Mouse (Mus musculus): ENCODE data around the gene Xlr3b. TPM values are rescaled to one million over a fixed set of nuclear protein-coding genes. Genes with fewer than 3 reads are reported as not detected.
"Not testable (repeated sequence)": the region's sequence is repeated elsewhere in the genome, so short reads cannot be mapped to it uniquely, and the experiment has no call there.

Xlr3b gene
- 18.8 and 20.3 TPM in 2 replicates for polyA plus RNA-seq (2016; fragmentation: Nextera tagmentation; extraction: Ambion mirVana)

- H3K27ac ChIP-seq; ATAC-seq (ENCODE audit: low FRiP score): not testable (repeated sequence)
- WGBS = 72% methylated on average over 11 of the region's 12 CpGs
These were observed at the start of gene Xlr3b for GRCm38 (mm10) chrX:73191934-73192333. Xlr3b (plus strand) TSS chrX:73192207.

DNA sequence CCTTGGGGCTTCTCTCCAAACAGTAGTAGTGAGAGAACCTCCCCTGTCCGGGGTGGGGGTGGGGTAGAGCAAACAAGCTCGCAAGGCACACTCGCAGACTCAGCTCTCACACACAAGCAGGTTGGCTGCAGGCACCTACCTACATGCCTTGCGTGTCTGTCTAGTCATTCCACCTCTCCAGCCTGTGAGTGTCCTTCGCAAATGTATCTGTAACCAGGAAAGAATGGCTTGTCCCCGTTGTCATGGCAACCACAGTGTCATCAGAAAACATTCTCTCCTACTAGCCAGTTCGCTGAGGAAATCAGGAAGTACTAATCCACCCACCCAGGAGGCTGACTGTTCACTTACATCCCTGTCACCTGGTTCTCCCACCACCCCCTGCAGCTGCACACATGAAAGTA, 48.8 kb upstream of the Xlr3b start:
- not testable (repeated sequence) for H3K27ac ChIP-seq; H3K4me1 ChIP-seq; H3K9ac ChIP-seq; H3K36me3 ChIP-seq; H3K4me3 ChIP-seq; H3K9me3 ChIP-seq (replicated peaks); H3K4me2 ChIP-seq (replicated peaks); H3K27me3 ChIP-seq
- ATAC-seq (ENCODE audit: low FRiP score) = peak; percentile 40; the same call in 1 of the 2 replicates
- no CpG with 5 or more reads among the region's 7 CpGs for WGBS

More at GRCm38 (mm10) chrX:73191934-73192333, at the start of gene Xlr3b:
- H3K9me3 ChIP-seq (replicated peaks); H3K27me3 ChIP-seq; H3K4me2 ChIP-seq (replicated peaks); H3K4me1 ChIP-seq; H3K36me3 ChIP-seq; H3K4me3 ChIP-seq; H3K9ac ChIP-seq: not testable (repeated sequence)

DNA sequence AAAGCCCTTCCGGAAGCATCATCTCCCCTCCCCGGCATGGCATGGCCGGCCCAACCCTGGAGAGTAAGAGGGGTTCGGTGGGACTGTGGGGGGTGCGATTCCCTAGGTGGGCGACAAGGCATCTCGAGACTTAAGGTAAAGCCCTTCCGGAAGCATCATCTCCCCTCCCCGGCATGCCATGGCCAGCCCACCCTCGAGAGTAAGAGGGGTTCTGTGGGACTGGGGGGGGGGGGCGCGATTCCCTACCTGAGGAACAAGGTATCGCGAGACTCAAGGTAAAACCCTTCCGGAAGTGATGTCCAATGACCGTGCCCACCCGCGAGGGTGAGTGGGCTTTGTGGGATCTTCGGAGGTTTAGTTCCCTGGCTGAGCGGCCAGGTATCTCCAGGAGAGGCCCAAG, 43.5 kb upstream of the Xlr3b start, which contains the start of gene Xlr5b:
TSS of gene Xlr5b (plus strand) at position 301 of the 400 bp plus-strand sequence.
- H3K36me3 ChIP-seq; H3K4me2 ChIP-seq (replicated peaks); H3K27ac ChIP-seq; ATAC-seq (ENCODE audit: low FRiP score); H3K4me3 ChIP-seq; H3K4me1 ChIP-seq; H3K27me3 ChIP-seq; H3K9ac ChIP-seq; H3K9me3 ChIP-seq (replicated peaks): not testable (repeated sequence)
- WGBS = no CpG with 5 or more reads among the region's 20 CpGs

DNA sequence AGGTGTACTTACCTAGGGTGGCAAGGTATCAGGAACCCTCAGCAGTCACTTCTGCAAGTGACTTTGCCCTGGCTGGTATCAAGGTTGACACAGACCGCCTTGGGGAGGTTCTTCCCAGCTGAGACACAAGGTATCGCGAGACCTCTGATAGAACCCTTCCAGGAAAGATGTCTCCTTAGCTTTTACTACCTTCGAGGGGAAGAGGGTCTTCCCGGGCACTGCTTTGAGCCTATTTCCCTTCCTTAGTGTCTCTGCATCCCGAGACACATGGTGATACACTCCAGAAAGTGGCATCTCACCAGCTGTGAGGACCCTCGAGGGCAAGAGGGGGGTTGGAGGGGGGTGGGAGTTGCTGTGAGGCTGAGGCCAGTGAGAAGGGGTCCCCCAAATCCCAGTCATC, 42.7 kb upstream of the Xlr3b start, which contains the start of gene DXBay18:
TSS of gene DXBay18 (minus strand) at position 101 of the 400 bp plus-strand sequence.
- H3K4me1 ChIP-seq; H3K27ac ChIP-seq; H3K9me3 ChIP-seq (replicated peaks); H3K36me3 ChIP-seq; H3K9ac ChIP-seq; H3K27me3 ChIP-seq; H3K4me2 ChIP-seq (replicated peaks); H3K4me3 ChIP-seq; ATAC-seq (ENCODE audit: low FRiP score): not testable (repeated sequence)
- WGBS = no CpG with 5 or more reads among the region's 7 CpGs

GRCm38 (mm10) chrX:73176889-73177288, 15.1 kb upstream of the Xlr3b start, which contains the start of gene Spin2d:
Spin2d (minus strand) TSS chrX:73176989.
- not testable (repeated sequence) for H3K27me3 ChIP-seq; H3K9ac ChIP-seq; H3K4me1 ChIP-seq; H3K9me3 ChIP-seq (replicated peaks); H3K4me3 ChIP-seq; ATAC-seq (ENCODE audit: low FRiP score); H3K4me2 ChIP-seq (replicated peaks); H3K27ac ChIP-seq; H3K36me3 ChIP-seq
- 81% methylated on average over 8 of the region's 15 CpGs for WGBS

GRCm38 (mm10) chrX:73213819-73214564, 22.0 kb downstream of the Xlr3b start, which contains the start of gene Xlr4b:
Xlr4b (plus strand) TSS chrX:73214333.
- not testable (repeated sequence) for H3K27me3 ChIP-seq; H3K4me1 ChIP-seq; H3K36me3 ChIP-seq; H3K4me2 ChIP-seq (replicated peaks); H3K4me3 ChIP-seq; ATAC-seq (ENCODE audit: low FRiP score); H3K9ac ChIP-seq; H3K27ac ChIP-seq; H3K9me3 ChIP-seq (replicated peaks)
- WGBS = 79% methylated on average over 19 of the region's 19 CpGs

DNA sequence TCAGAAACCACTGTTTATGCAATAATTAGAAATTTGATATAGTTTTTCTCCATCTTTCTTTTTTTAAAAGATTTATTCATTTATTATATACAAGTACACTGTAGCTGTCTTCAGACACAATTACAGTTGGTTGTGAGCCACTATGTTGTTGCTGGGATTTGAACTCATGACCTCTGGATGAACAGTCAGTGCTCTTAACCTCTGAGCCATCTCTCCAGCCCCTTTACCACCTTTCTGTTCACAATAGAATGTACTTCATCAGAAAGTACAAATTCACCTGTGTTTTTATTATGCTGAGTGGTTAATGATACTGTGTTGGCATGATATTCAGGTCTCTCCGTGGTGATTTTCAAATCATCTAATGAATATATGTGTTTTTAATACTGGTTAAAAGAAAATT, 33.4 kb downstream of the Xlr3b start:
- H3K9ac ChIP-seq = no peak overlapping the region
- 53% methylated on average over 1 of the region's 1 CpGs for WGBS
- peaks cover 11% of the 10 kb centered on the region; the same call in 1 of the 2 replicates for H3K27me3 ChIP-seq
- no peak overlapping the region for H3K4me2 ChIP-seq (replicated peaks)
- ATAC-seq (ENCODE audit: low FRiP score) = no peak
- H3K4me1 ChIP-seq = no peaks in the 10 kb centered on the region
- H3K27ac ChIP-seq = no peak overlapping the region
- no peak overlapping the region for H3K4me3 ChIP-seq
- H3K36me3 ChIP-seq = no peaks in the 10 kb centered on the region
- H3K9me3 ChIP-seq (replicated peaks) = no peaks in the 10 kb centered on the region

DNA sequence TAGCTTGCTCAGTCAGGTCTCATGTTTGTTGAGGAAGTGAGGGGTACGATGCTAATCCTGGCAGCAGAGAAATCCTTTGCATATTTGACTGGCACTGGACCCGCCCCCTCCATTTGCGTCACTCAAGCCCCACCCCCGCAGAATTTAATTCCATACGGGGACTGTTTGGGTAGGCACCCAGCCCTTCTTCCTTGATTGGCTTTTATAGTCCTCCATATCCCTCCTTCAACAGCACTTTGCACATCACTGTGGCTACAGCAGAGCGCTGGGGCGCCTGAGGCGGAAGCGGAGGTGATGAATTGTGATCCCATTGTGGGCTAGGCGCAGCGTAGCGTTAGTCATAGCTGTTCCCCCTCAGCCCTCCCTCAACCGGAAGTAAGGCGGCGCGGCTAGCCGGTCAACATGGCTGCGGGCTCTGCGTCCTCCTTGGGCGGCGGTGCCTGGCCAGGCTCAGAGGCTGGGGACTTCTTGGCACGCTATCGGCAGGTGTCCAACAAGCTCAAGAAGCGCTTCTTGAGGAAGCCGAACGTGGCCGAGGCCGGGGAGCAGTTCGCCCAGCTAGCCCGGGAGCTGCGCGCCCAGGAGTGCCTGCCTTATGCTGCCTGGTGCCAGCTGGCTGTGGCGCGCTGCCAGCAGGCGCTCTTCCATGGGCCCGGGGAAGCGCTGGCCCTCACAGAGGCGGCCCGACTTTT, 36.1 kb downstream of the Xlr3b start, which contains the start of gene F8a:
TSS of gene F8a (plus strand) at position 378 of the 692 bp plus-strand sequence.
- no peaks in the 10 kb centered on the region for H3K36me3 ChIP-seq
- H3K4me3 ChIP-seq = peak within 1 kb of the TSS; percentile 62
- peaks cover 11% of the 10 kb centered on the region; the same call in 1 of the 2 replicates for H3K27me3 ChIP-seq
- H3K9ac ChIP-seq = peak within 1 kb of the TSS; percentile 72
- 21% methylated on average over 39 of the region's 39 CpGs for WGBS
- no peaks in the 10 kb centered on the region for H3K4me1 ChIP-seq
- no peaks in the 10 kb centered on the region for H3K9me3 ChIP-seq (replicated peaks)
- H3K27ac ChIP-seq = peak within 1 kb of the TSS; percentile 92
- peak within 1 kb of the TSS; percentile 71 for H3K4me2 ChIP-seq (replicated peaks)
- peak; percentile 97 for ATAC-seq (ENCODE audit: low FRiP score)

- H3K27ac ChIP-seq = peak overlapping the region; percentile 92
- peak overlapping the region; percentile 62 for H3K4me3 ChIP-seq
- H3K4me1 ChIP-seq = no peaks in the 10 kb centered on the region
- peak overlapping the region; percentile 71 for H3K4me2 ChIP-seq (replicated peaks)
- H3K9me3 ChIP-seq (replicated peaks) = no peaks in the 10 kb centered on the region
- peak; percentile 64 for ATAC-seq (ENCODE audit: low FRiP score)
- no peaks in the 10 kb centered on the region for H3K36me3 ChIP-seq
- H3K27me3 ChIP-seq = peaks cover 11% of the 10 kb centered on the region; the same call in 1 of the 2 replicates
- H3K9ac ChIP-seq = peak overlapping the region; percentile 72
- WGBS = 24% methylated on average over 47 of the region's 51 CpGs
These were observed 36.7 kb downstream of the Xlr3b start for GRCm38 (mm10) chrX:73228606-73229214.

DNA sequence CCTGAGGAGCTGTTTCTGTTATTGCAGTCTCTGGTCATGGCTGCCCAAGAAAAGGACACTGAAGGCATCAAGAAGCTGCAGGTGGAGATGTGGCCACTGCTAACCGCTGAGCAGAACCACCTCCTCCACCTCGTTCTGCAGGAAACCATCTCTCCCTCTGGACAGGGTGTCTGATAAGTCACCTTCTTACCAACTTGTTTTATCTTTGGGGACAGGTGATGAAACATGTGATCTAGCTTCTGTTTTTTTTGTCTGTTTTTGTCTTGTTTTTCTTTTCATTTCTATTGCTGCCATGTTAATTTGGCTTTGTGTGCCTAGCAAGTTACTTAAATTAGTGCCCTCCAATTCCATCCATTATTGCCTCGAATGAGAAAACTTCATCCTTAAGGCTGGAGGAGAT, 37.3 kb downstream of the Xlr3b start:
- no peaks in the 10 kb centered on the region for H3K4me1 ChIP-seq
- ATAC-seq (ENCODE audit: low FRiP score) = no peak
- H3K4me2 ChIP-seq (replicated peaks) = peak overlapping the region; percentile 71
- no peaks in the 10 kb centered on the region for H3K36me3 ChIP-seq
- H3K9ac ChIP-seq = peak overlapping the region; percentile 72
- peaks cover 11% of the 10 kb centered on the region; the same call in 1 of the 2 replicates for H3K27me3 ChIP-seq
- H3K9me3 ChIP-seq (replicated peaks) = no peaks in the 10 kb centered on the region
- H3K27ac ChIP-seq = peak overlapping the region; percentile 92
- 43% methylated on average over 3 of the region's 3 CpGs for WGBS
- peak overlapping the region; percentile 62 for H3K4me3 ChIP-seq

DNA sequence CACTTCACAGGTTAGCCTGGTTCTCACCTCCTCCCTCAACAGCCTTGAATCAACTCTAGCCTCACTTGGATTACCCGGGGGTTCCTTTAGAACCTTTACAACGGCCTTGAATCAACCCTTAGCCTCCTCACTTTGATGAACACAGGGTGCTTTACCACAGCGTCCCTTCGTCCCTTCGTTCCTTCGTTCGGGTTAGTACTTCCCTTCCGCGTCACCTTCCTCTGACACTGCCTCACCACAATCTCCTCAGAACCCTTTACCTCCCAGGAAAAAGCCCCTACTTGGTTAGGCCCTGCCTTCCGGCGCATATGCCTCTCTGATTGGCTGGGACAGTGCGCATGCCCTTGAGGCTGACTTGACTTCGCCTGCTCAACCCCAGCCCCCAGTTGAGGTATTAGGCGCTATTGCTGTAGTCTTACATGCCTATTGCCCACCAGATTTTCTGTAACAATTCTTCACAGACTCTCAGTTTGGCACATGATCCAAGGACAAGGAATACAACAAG, 50.9 kb downstream of the Xlr3b start, which contains the start of gene Xlr4c:
TSS of gene Xlr4c (minus strand) at position 310 of the 505 bp plus-strand sequence.
- not testable (repeated sequence) for H3K36me3 ChIP-seq; H3K9me3 ChIP-seq (replicated peaks); ATAC-seq (ENCODE audit: low FRiP score); H3K4me1 ChIP-seq; H3K27me3 ChIP-seq; H3K27ac ChIP-seq; H3K9ac ChIP-seq; H3K4me2 ChIP-seq (replicated peaks); H3K4me3 ChIP-seq
- WGBS = 91% methylated on average over 14 of the region's 14 CpGs
